Mouse (Mus musculus) CH12F3 (cell line): Measurements from ENCODE around the gene Csk.

ENCODE experiments used
- in situ Hi-C: fragments of 300-500 bp; cut with MboI; formaldehyde crosslinking; loops from 2 replicates; pipeline ENCODE4 v1.14.3; 2020; ENCODE audit warnings: low sequenced_read_pairs

The Csk gene

GRCm38 (mm10) chr9:57658970-57659369 lies 5.5 kb upstream of the Csk start:
- in situ Hi-C loops, result no loop called here

GRCm38 (mm10) chr9:57657843-57658242 lies 4.4 kb upstream of the Csk start:
- in situ Hi-C loops, result no loop called here

- in situ Hi-C loops, result no loop called here
Observed at GRCm38 (mm10) chr9:57656631-57657350, 3.4 kb upstream of the Csk start.

GRCm38 (mm10) chr9:57655749-57656148 lies 2.3 kb upstream of the Csk start:
- in situ Hi-C loops, result no loop called here

- in situ Hi-C loops, result no loop called here
Observed at GRCm38 (mm10) chr9:57654966-57655365, 1.5 kb upstream of the Csk start.

GRCm38 (mm10) chr9:57652855-57653254 lies 576 bp downstream of the Csk start:
- in situ Hi-C loops, result no loop called here

- in situ Hi-C loops, result no loop called here
Observed at GRCm38 (mm10) chr9:57652351-57652750, 1.1 kb downstream of the Csk start.

- in situ Hi-C loops, result no loop called here
Observed at GRCm38 (mm10) chr9:57650786-57651311, 2.6 kb downstream of the Csk start.

GRCm38 (mm10) chr9:57650130-57650785 lies 3.2 kb downstream of the Csk start:
- in situ Hi-C loops, result no loop called here

GRCm38 (mm10) chr9:57647286-57648108 lies 5.9 kb downstream of the Csk start:
- in situ Hi-C loops, result no loop called here

GRCm38 (mm10) chr9:57646551-57647103 lies 6.8 kb downstream of the Csk start:
- in situ Hi-C loops, result no loop called here

- in situ Hi-C loops, result no loop called here
Observed at GRCm38 (mm10) chr9:57644944-57645893, 8.2 kb downstream of the Csk start.

GRCm38 (mm10) chr9:57644442-57644943 lies 8.9 kb downstream of the Csk start:
- in situ Hi-C loops, result no loop called here

GRCm38 (mm10) chr9:57643856-57644180 lies 9.6 kb downstream of the Csk start:
- in situ Hi-C loops, result no loop called here

- in situ Hi-C loops, result no loop called here
Observed at GRCm38 (mm10) chr9:57643169-57643855, 10.1 kb downstream of the Csk start.

GRCm38 (mm10) chr9:57641775-57642550 lies 11.5 kb downstream of the Csk start:
- in situ Hi-C loops, result no loop called here

GRCm38 (mm10) chr9:57641022-57641421 lies 12.4 kb downstream of the Csk start:
- in situ Hi-C loops, result no loop called here

- in situ Hi-C loops, result no loop called here
Observed at GRCm38 (mm10) chr9:57640384-57640783, 13.0 kb downstream of the Csk start.
